Mouse (Mus musculus): ENCODE data around the gene Ccdc9b.

DNA sequence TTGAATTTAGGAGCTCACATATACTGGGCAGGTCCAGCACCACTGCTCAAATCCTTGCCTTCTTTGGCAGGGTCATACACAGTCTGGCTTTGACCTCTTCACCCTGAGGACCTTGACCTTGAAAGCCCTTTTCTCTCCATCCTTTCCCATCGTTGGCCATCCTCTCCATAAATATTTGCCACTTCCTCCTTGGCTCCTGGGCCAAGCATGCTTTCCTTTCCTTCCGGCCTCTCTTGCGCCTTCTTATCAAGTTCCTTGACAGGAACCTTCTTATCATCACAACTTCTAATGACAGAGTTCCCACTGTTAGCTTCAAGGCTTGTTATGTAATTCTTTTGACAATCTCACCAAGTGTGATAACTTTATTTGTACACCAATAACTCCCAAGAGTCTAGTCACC is 42.7 kb upstream of the Ccdc9b start:
- TF ChIP-seq CTCF (IDR thresholded peaks at IDR 0.05; ENCODE audit: extremely low read depth, insufficient read depth, low read length) (no peak), POLR2A (IDR thresholded peaks at IDR 0.05; ENCODE audit: extremely low read depth, insufficient read depth, low read length) (no peak)

All from cortical plate, adult 2 months (tissue).